Mouse (Mus musculus) MEL (cell line): ENCODE results near the gene Ace3. TPM values are rescaled to one million over a fixed set of nuclear protein-coding genes. Genes with fewer than 3 reads are reported as not detected.

Experiments
- DNase-seq: peaks from one replicate; pipeline ENCODE4 v3.0.0; 2011; ENCODE audit warnings: low read depth, low spot score
- H3K27ac ChIP-seq: 2 replicates; pipeline ENCODE4 v1.5.1; 2012; ENCODE audit warnings: low read depth, mild to moderate bottlenecking, control low read depth, low read length, moderate library complexity; ENCODE audit not compliant: control insufficient read depth
- H3K27me3 ChIP-seq, 2 experiments: fragments of 150-350 bp in 1 of 2; sonication (generic) in 1 of 2; 2 replicates each; pipeline ENCODE4 v1.6.1; 2012; ENCODE audit warnings: low read length in 2 of 2, mild to moderate bottlenecking in 2 of 2, improper control_type of control experiment in 1 of 2, moderate library complexity in 1 of 2; ENCODE audit not compliant: insufficient read depth in 2 of 2, control insufficient read depth in 1 of 2
- H3K36me3 ChIP-seq, 2 experiments: 2 replicates each; pipeline ENCODE4 v1.6.1; 2012 to 2014; ENCODE audit warnings: low read length in 2 of 2, improper control_type of control experiment in 1 of 2, inconsistent platforms in 1 of 2, mild to moderate bottlenecking in 1 of 2; ENCODE audit not compliant: insufficient read depth in 2 of 2, control insufficient read depth in 1 of 2
- H3K4me1 ChIP-seq, 2 experiments: fragments of 150-350 bp in 1 of 2; sonication (generic) in 1 of 2; 2 replicates each; pipeline ENCODE4 v1.6.1; 2012; ENCODE audit warnings: low read length in 2 of 2, improper control_type of control experiment in 1 of 2, mild to moderate bottlenecking in 1 of 2; ENCODE audit not compliant: insufficient read depth in 2 of 2, control insufficient read depth in 1 of 2
- H3K4me3 ChIP-seq, 2 experiments: fragments of 150-350 bp in 1 of 2; sonication (generic) in 1 of 2; 2 replicates each; pipeline ENCODE4 v1.5.1; 2012; ENCODE audit warnings: low read depth in 2 of 2, low read length in 2 of 2, mild to moderate bottlenecking in 2 of 2, moderate library complexity in 2 of 2, control low read depth in 1 of 2, improper control_type of control experiment in 1 of 2; ENCODE audit not compliant: control insufficient read depth in 1 of 2, insufficient read depth in 1 of 2
- H3K79me2 ChIP-seq: 2 replicates; pipeline ENCODE4 v1.6.1; 2012; ENCODE audit warnings: mild to moderate bottlenecking, low read length, moderate library complexity; ENCODE audit not compliant: control insufficient read depth, poor library complexity, insufficient read depth
- H3K9ac ChIP-seq: 2 replicates; pipeline ENCODE4 v1.6.1; 2012; ENCODE audit warnings: low read depth, mild to moderate bottlenecking, control low read depth, low read length, moderate library complexity; ENCODE audit not compliant: control insufficient read depth, poor library complexity, severe bottlenecking
- H3K9me3 ChIP-seq: fragments of 150-350 bp; sonication (generic); replicated peaks from 2 replicates; pipeline ENCODE4 v1.6.1; 2012; ENCODE audit warnings: mild to moderate bottlenecking, low read length, improper control_type of control experiment, moderate library complexity; ENCODE audit not compliant: insufficient read depth
- BHLHE40 ChIP-seq: IDR thresholded peaks from 2 replicates; pipeline ENCODE4 v1.6.1; 2012; ENCODE audit warnings: low read depth, mild to moderate bottlenecking, inconsistent platforms, low read length, improper control_type of control experiment, borderline replicate concordance
- CHD1 ChIP-seq: IDR thresholded peaks from 2 replicates; pipeline ENCODE4 v1.6.1; 2012; ENCODE audit warnings: low read depth, mild to moderate bottlenecking, inconsistent platforms, low read length, improper control_type of control experiment
- CHD2 ChIP-seq: IDR thresholded peaks from 2 replicates; pipeline ENCODE4 v1.6.1; 2011; ENCODE audit warnings: low read length, improper control_type of control experiment
- CTCF ChIP-seq, 3 experiments: IDR thresholded peaks in 2 of 3; conservative IDR thresholded peaks in 1 of 3; 2 replicates each; pipeline ENCODE4 v1.5.1; 2011 to 2012; ENCODE audit warnings: low read length in 3 of 3, low read depth in 2 of 3, mild to moderate bottlenecking in 2 of 3, improper control_type of control experiment in 1 of 3, inconsistent platforms in 1 of 3, mixed read lengths in 1 of 3, moderate library complexity in 1 of 3; ENCODE audit not compliant: control insufficient read depth in 1 of 3, insufficient read depth in 1 of 3, poor library complexity in 1 of 3, severe bottlenecking in 1 of 3
- E2F4 ChIP-seq: IDR thresholded peaks from 2 replicates; pipeline ENCODE4 v1.6.1; 2011; ENCODE audit warnings: low read depth, low read length, improper control_type of control experiment, borderline replicate concordance
- ELF1 ChIP-seq: IDR thresholded peaks from 2 replicates; pipeline ENCODE4 v1.6.1; 2014; ENCODE audit warnings: low read depth, mild to moderate bottlenecking, inconsistent platforms, low read length, improper control_type of control experiment, moderate library complexity
- EP300 ChIP-seq, 2 experiments: IDR thresholded peaks; 2 replicates each; pipeline ENCODE4 v1.6.1; 2011; ENCODE audit warnings: improper control_type of control experiment in 2 of 2, low read length in 2 of 2, low read depth in 1 of 2, mild to moderate bottlenecking in 1 of 2
- ETS1 ChIP-seq: IDR thresholded peaks from 2 replicates; pipeline ENCODE4 v1.6.1; 2012; ENCODE audit warnings: low read depth, mild to moderate bottlenecking, inconsistent platforms, low read length, improper control_type of control experiment, moderate library complexity
- GABPA ChIP-seq: IDR thresholded peaks from 2 replicates; pipeline ENCODE4 v1.6.1; 2012; ENCODE audit warnings: low read depth, mild to moderate bottlenecking, inconsistent platforms, low read length, improper control_type of control experiment, moderate library complexity
- GATA1 ChIP-seq: IDR thresholded peaks from 2 replicates; pipeline ENCODE4 v1.6.1; 2011; ENCODE audit warnings: low read depth, low read length, improper control_type of control experiment
- HCFC1 ChIP-seq: IDR thresholded peaks from 2 replicates; pipeline ENCODE4 v1.6.1; 2012; ENCODE audit warnings: low read depth, mild to moderate bottlenecking, inconsistent platforms, low read length, improper control_type of control experiment, moderate library complexity
- JUND ChIP-seq: IDR thresholded peaks from 2 replicates; pipeline ENCODE4 v1.6.1; 2011; ENCODE audit warnings: low read depth, mild to moderate bottlenecking, improper control_type of control experiment, low read length
- KAT2A ChIP-seq: conservative IDR thresholded peaks from 2 replicates; pipeline ENCODE4 v1.6.1; 2012; ENCODE audit warnings: low read depth, low read length, improper control_type of control experiment, inconsistent platforms
- MAFK ChIP-seq: IDR thresholded peaks from 2 replicates; pipeline ENCODE4 v1.6.1; 2011; ENCODE audit warnings: low read depth, mild to moderate bottlenecking, low read length, improper control_type of control experiment, borderline replicate concordance
- MAX ChIP-seq: IDR thresholded peaks from 2 replicates; pipeline ENCODE4 v1.6.1; 2011; ENCODE audit warnings: low read length, improper control_type of control experiment
- MAZ ChIP-seq: IDR thresholded peaks from 2 replicates; pipeline ENCODE4 v1.6.1; 2012; ENCODE audit warnings: low read depth, mild to moderate bottlenecking, inconsistent platforms, low read length, improper control_type of control experiment
- MEF2A ChIP-seq: IDR thresholded peaks from 2 replicates; pipeline ENCODE4 v1.6.1; 2014; ENCODE audit warnings: low read depth, mild to moderate bottlenecking, inconsistent platforms, low read length, improper control_type of control experiment; ENCODE audit not compliant: poor library complexity, insufficient replicate concordance, severe bottlenecking; ENCODE audit errors: extremely low read depth
- MXI1 ChIP-seq: IDR thresholded peaks from 2 replicates; pipeline ENCODE4 v1.6.1; 2011; ENCODE audit warnings: mild to moderate bottlenecking, low read depth, low read length, improper control_type of control experiment
- MYB ChIP-seq: IDR thresholded peaks from 2 replicates; pipeline ENCODE4 v1.6.1; 2011; ENCODE audit warnings: mild to moderate bottlenecking, low read depth, low read length, improper control_type of control experiment
- MYC ChIP-seq: IDR thresholded peaks from 2 replicates; pipeline ENCODE4 v1.6.1; 2011; ENCODE audit warnings: low read depth, mild to moderate bottlenecking, low read length, improper control_type of control experiment, moderate library complexity
- NELFE ChIP-seq: IDR thresholded peaks from 2 replicates; pipeline ENCODE4 v1.6.1; 2011; ENCODE audit warnings: low read depth, low read length, improper control_type of control experiment
- NRF1 ChIP-seq: IDR thresholded peaks from 2 replicates; pipeline ENCODE4 v1.6.1; 2014; ENCODE audit warnings: low read depth, mild to moderate bottlenecking, inconsistent platforms, low read length, improper control_type of control experiment, moderate library complexity; ENCODE audit not compliant: poor library complexity, insufficient read depth, severe bottlenecking
- POLR2A ChIP-seq, 2 experiments: IDR thresholded peaks; 2 replicates each; pipeline ENCODE4 v1.6.1; 2011 to 2012; ENCODE audit warnings: low read length in 2 of 2, mild to moderate bottlenecking in 2 of 2, control low read depth in 1 of 2, improper control_type of control experiment in 1 of 2, low read depth in 1 of 2, moderate library complexity in 1 of 2; ENCODE audit not compliant: control insufficient read depth in 1 of 2, insufficient read depth in 1 of 2, poor library complexity in 1 of 2
- POLR2AphosphoS5 ChIP-seq: IDR thresholded peaks from 2 replicates; pipeline ENCODE4 v1.6.1; 2012; ENCODE audit warnings: low read depth, borderline replicate concordance, mild to moderate bottlenecking, inconsistent platforms, low read length, moderate library complexity, mixed read lengths
- RAD21 ChIP-seq: IDR thresholded peaks from 2 replicates; pipeline ENCODE4 v1.6.1; 2011; ENCODE audit warnings: mild to moderate bottlenecking, low read depth, low read length, improper control_type of control experiment
- RCOR1 ChIP-seq: IDR thresholded peaks from 2 replicates; pipeline ENCODE4 v1.6.1; 2012; ENCODE audit warnings: low read depth, mild to moderate bottlenecking, inconsistent platforms, low read length, improper control_type of control experiment
- SIN3A ChIP-seq: IDR thresholded peaks from 2 replicates; pipeline ENCODE4 v1.6.1; 2012; ENCODE audit warnings: low read length, improper control_type of control experiment, inconsistent platforms
- TBP ChIP-seq: IDR thresholded peaks from 2 replicates; pipeline ENCODE4 v1.8.0; 2011; ENCODE audit warnings: low read depth, low read length, improper control_type of control experiment
- TCF12 ChIP-seq: IDR thresholded peaks from 2 replicates; pipeline ENCODE4 v1.6.1; 2014; ENCODE audit warnings: low read depth, mild to moderate bottlenecking, inconsistent platforms, low read length, improper control_type of control experiment, moderate library complexity
- UBTF ChIP-seq: IDR thresholded peaks from 2 replicates; pipeline ENCODE4 v1.6.1; 2012; ENCODE audit warnings: low read depth, mild to moderate bottlenecking, inconsistent platforms, low read length, improper control_type of control experiment, moderate library complexity, borderline replicate concordance; ENCODE audit not compliant: insufficient read depth
- USF1 ChIP-seq: IDR thresholded peaks from 2 replicates; pipeline ENCODE4 v1.6.1; 2014; ENCODE audit warnings: low read depth, mild to moderate bottlenecking, inconsistent platforms, low read length, improper control_type of control experiment, moderate library complexity
- USF2 ChIP-seq, 2 experiments: IDR thresholded peaks; 2 replicates each; pipeline ENCODE4 v1.6.1; 2011 to 2012; ENCODE audit warnings: improper control_type of control experiment in 2 of 2, low read length in 2 of 2, borderline replicate concordance in 1 of 2, inconsistent platforms in 1 of 2, low read depth in 1 of 2, mild to moderate bottlenecking in 1 of 2; ENCODE audit not compliant: insufficient read depth in 1 of 2
- ZC3H11A ChIP-seq: IDR thresholded peaks from 2 replicates; pipeline ENCODE4 v1.6.1; 2012; ENCODE audit warnings: low read depth, mild to moderate bottlenecking, inconsistent platforms, low read length, improper control_type of control experiment
- ZKSCAN1 ChIP-seq: IDR thresholded peaks from 2 replicates; pipeline ENCODE4 v1.6.1; 2012; ENCODE audit warnings: low read depth, mild to moderate bottlenecking, inconsistent platforms, low read length, improper control_type of control experiment, moderate library complexity
- ZMIZ1 ChIP-seq: IDR thresholded peaks from 2 replicates; pipeline ENCODE4 v1.6.1; 2012; ENCODE audit warnings: low read depth, mild to moderate bottlenecking, inconsistent platforms, low read length, improper control_type of control experiment, moderate library complexity
- ZNF384 ChIP-seq: IDR thresholded peaks from 2 replicates; pipeline ENCODE4 v1.6.1; 2012; ENCODE audit warnings: low read depth, mild to moderate bottlenecking, inconsistent platforms, low read length, improper control_type of control experiment
- polyA plus RNA-seq, 2 experiments: library from polyadenylated mRNA; stranded (reverse) in 1 of 2; unstranded in 1 of 2; fragments of >175 nt in 1 of 2; fragments of >200 nt in 1 of 2; gene quantifications; 2 replicates each; pipeline versions ENCODE4 v1.2.1 to v1.2.4; 2012; ENCODE audit warnings: low replicate concordance in 2 of 2, low read depth in 1 of 2; ENCODE audit not compliant: insufficient read length in 2 of 2, insufficient read depth in 1 of 2, missing spikeins in 1 of 2
- total RNA-seq: library from RNA; depleted of rRNA; stranded (reverse); fragments of 300-350 nt; gene quantifications from 2 replicates; pipeline ENCODE4 v1.2.3, GENCODE M21; 2012

The Ace3 gene
- total and polyA plus RNA-seq, 3 experiments = not detected

GRCm38 (mm10) chr11:105946694-105947154 is 47.8 kb upstream of the Ace3 start:
- Histone ChIP-seq H3K4me3 (peak overlapping the region; percentile 50 to 64), H3K27me3 (no peaks in the 10 kb centered on the region; a peak in 1 of 4 replicates), H3K4me1 (peaks cover 10 to 45% of the 10 kb centered on the region in 2 experiments), H3K9me3 (no peaks in the 10 kb centered on the region), H3K79me2 (peaks cover 4% of the 10 kb centered on the region; the same call in 1 of the 2 replicates), H3K36me3 (peaks cover 0 to 16% of the 10 kb centered on the region in 2 experiments; a peak in 2 of 4 replicates), H3K9ac (peak overlapping the region; percentile 74), H3K27ac (peak overlapping the region; percentile 95)
- DNase-seq = peak; percentile 96
- peak; percentile 76 for TF ChIP-seq HCFC1
- TF ChIP-seq USF1 = peak; percentile 30; the same call in 1 of the 2 replicates
- TF ChIP-seq ZKSCAN1 = no peak
- 0 out of 2 replicates have a peak, but pooled peaks have one; percentile 55 for TF ChIP-seq POLR2AphosphoS5
- peak; percentile 56 for TF ChIP-seq TCF12
- no peak for TF ChIP-seq CTCF (IDR thresholded peaks at IDR 0.05 in 2 of 3, conservative IDR thresholded peaks at IDR 0.05 in 1 of 3; ENCODE audit: control insufficient read depth in 1 of 3, insufficient read depth in 1 of 3, low read depth in 2 of 3, low read length in 3 of 3, poor library complexity in 1 of 3, severe bottlenecking in 1 of 3)
- no peak for TF ChIP-seq GABPA
- peak; percentile 72; the same call in 1 of the 2 replicates for TF ChIP-seq NELFE
- TF ChIP-seq NRF1 = peak; percentile 27; the same call in 1 of the 2 replicates
- no peak for TF ChIP-seq UBTF
- TF ChIP-seq EP300 (IDR thresholded peaks at IDR 0.05; ENCODE audit: low read depth in 1 of 2, low read length in 2 of 2) = peak; percentile 84
- peak; percentile 72 for TF ChIP-seq ETS1
- TF ChIP-seq MAFK = no peak
- TF ChIP-seq MAX = peak; percentile 91
- peak; percentile 48; the same call in 1 of the 2 replicates for TF ChIP-seq MAZ
- TF ChIP-seq USF2 (IDR thresholded peaks at IDR 0.05; ENCODE audit: borderline replicate concordance in 1 of 2, insufficient read depth in 1 of 2, low read depth in 1 of 2, low read length in 2 of 2) = no peak; a peak in 1 of 4 replicates
- 0 out of 2 replicates have a peak, but pooled peaks have one; percentile 28 for TF ChIP-seq JUND
- peak; percentile 56; the same call in 1 of the 2 replicates for TF ChIP-seq E2F4
- TF ChIP-seq CHD2 = peak; percentile 10; the same call in 1 of the 2 replicates
- peak; percentile 59 for TF ChIP-seq TBP
- TF ChIP-seq POLR2A (IDR thresholded peaks at IDR 0.05; ENCODE audit: control insufficient read depth in 1 of 2, insufficient read depth in 1 of 2, low read depth in 1 of 2, low read length in 2 of 2, poor library complexity in 1 of 2) = peak in 1 of 2 experiments; percentile 94; a peak in 3 of 4 replicates
- no peak for TF ChIP-seq CHD1
- no peak for TF ChIP-seq ZC3H11A
- peak; percentile 96 for TF ChIP-seq ZMIZ1
- no peak for TF ChIP-seq RAD21
- TF ChIP-seq MYB = peak; percentile 79
- TF ChIP-seq KAT2A = peak; percentile 25; the same call in 1 of the 2 replicates
- TF ChIP-seq BHLHE40 = no peak; the same call in 1 of the 2 replicates
- 0 out of 2 replicates have a peak, but pooled peaks have one; percentile 45 for TF ChIP-seq MEF2A
- TF ChIP-seq MXI1 = peak; percentile 89
- TF ChIP-seq RCOR1 = no peak; the same call in 1 of the 2 replicates
- no peak for TF ChIP-seq ZNF384
- TF ChIP-seq ELF1 = peak; percentile 81
- peak; percentile 86 for TF ChIP-seq GATA1
- TF ChIP-seq SIN3A = peak; percentile 95
- TF ChIP-seq MYC = peak; percentile 96
